Mouse (Mus musculus): ENCODE data around the gene Rhoh.

Gene Rhoh

DNA sequence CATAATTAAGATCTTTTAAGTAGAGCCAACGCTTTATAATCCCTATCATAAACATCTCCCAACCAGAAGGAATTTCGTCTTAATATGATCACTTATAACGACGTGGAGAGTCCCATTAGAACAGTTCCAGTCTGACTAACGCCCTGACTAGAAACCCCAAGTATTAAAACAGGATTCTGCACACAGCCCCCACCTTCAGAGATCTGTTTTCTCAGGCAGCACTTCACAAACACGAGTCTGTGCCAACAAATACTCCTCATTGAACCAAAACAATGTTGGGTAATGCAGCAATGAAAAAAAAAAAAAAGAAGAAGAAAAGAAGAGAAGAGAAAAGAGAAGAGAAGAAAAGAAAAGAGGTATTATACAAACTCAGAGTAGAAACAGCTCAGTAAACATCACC is 1.6 kb upstream of the Rhoh start:
- DNase-seq (ENCODE audit: low read depth, low spot score): no peak

DNA sequence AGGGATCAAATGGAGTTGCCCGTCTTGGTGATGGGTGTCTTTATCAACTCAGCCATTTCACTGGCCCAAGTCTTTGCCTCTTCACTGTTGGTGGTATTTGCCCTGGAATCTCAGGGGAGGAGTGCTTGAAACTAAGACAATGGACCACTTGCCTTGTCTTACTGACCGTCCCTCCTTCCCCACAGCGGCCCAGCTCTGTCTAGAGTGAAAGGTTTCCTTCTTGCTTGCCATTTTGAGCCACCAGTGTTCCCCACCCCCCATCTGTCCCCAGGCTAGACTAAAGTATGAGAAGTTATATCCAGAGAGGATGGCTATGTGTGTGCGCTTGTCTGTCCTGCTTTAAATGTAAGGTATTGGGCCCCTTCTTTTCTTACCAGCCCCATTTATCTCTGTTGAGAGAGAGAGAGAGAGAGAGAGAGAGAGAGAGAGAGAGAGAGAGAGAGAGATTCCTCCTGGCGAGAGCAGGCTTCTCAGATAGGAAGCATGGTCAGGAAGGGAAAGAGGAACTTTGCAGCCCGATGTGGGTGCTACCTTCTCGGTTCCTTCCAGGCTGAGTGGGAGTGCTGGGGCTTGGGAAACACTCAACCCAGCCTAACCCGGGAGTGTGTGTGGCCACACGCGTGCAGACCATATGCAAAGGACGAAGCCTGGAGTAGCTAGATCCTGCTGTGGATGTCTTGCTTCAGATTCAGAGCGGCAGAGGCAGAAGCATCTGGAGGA is 572 bp upstream of the Rhoh start:
- peak; percentile 22 for DNase-seq (ENCODE audit: low read depth, low spot score)

DNA sequence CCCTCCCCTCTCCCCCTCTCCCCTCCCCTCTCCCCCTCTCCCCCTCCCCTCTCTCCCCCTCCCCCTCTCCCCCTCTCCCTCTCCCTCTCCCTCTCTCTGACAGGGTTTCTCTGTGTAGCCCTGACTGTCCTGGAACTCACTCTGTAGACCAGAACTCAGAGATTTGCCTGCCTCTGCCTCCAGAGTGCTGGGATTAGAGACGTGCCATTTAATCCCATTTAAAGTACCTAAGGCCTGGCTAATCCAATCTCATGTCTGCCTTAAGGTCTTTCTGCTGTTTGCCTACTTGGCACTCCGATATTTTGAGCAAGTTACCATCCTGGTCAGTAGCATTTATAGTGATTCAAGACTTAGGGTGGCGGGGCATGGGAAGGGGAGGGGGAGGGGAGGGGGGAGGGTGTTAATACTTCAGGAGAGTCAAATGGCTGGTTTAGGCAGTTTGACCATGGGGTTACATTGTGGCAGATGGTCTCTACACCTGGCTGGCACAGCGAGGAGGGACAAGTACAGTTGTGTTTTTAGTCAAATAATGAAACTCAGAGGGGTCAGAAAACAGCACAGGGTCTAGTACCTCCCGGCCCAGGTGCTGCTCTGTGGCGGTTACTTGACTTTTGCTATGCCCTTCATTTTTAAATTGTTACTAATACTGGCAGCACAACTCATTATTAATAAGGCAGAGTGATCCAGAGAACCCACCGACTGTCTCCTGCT is 1.4 kb downstream of the Rhoh start:
- DNase-seq (ENCODE audit: low read depth, low spot score): no peak

DNA sequence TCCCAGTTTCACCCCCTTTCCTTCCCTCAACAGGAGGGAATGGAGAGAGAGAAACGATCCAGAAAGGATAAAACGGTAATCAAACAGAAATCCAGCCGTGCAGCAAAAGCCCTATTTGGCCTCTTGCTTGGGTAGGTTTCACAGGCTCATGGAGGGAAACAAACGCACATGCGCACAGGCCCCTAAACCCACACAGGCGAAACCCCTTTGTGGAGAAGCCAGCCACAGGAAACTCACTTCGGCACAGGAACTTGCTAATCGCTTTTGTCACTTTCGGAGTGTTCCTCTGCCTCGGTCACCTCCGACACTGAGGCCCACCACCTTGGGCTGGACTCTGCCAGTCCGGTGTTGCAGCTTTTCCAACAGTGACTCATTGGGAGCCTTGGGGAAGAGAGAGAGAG is 2.3 kb downstream of the Rhoh start:
- peak; percentile 26 for DNase-seq (ENCODE audit: low read depth, low spot score)

DNA sequence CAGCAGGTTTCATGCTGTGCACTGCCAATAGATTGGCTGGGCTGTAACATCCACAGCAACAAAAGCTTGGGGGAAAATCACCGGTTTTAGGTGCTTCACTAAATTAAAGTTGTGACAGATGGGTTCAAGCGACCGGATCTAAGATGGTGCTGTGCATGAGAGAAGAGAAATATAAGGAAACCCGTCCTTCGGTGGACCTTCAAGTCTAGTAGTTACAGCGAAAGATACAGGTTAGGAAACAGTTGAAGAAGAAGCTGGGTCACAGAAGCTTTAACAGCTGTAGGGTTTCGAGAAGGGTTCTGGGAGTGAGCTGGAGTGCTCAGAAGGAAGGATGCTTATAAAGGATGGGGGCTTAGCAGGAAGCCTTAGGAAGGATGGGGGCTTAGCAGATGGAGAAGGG is 3.5 kb downstream of the Rhoh start:
- DNase-seq (ENCODE audit: low read depth, low spot score): no peak

DNA sequence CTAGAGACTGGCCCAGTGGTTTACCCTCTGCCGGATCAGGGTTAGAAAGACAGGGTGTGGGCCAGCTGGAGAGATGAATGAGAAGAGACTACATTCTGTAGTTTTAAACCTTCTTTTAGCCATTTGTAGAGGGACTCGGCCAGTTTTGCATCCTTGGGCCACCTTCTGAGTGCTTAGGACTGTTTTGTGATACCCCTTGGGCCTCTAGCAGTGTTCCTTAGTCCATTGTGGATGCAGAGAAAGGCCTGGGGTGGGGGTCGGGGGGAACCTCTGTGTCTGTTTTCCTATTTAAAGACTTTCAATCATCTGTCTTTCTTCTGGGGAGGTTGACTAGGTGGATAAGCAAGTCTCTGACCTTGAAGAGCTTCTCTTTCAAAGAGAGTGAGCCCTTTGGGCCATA is 3.9 kb downstream of the Rhoh start:
- DNase-seq (ENCODE audit: low read depth, low spot score): no peak

DNA sequence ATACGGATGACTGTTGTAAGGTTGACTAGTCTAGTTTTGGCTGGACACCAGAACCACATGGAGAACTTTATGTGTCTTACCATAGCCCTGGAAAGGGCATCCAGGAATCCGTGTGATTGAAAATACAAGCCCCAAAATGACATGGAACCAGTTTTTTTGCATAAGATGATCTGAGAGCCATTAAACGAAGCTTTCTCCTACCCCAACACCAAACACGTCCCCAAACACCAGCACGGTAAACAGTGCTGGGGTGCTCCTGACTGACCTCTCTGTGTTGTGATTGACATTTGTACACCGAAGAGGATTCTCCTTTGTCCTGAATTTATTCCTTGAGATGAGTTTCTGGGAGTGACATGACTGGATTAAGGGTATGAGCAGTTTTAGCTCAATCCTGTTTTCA is 5.6 kb downstream of the Rhoh start:
- DNase-seq (ENCODE audit: low read depth, low spot score): no peak

DNA sequence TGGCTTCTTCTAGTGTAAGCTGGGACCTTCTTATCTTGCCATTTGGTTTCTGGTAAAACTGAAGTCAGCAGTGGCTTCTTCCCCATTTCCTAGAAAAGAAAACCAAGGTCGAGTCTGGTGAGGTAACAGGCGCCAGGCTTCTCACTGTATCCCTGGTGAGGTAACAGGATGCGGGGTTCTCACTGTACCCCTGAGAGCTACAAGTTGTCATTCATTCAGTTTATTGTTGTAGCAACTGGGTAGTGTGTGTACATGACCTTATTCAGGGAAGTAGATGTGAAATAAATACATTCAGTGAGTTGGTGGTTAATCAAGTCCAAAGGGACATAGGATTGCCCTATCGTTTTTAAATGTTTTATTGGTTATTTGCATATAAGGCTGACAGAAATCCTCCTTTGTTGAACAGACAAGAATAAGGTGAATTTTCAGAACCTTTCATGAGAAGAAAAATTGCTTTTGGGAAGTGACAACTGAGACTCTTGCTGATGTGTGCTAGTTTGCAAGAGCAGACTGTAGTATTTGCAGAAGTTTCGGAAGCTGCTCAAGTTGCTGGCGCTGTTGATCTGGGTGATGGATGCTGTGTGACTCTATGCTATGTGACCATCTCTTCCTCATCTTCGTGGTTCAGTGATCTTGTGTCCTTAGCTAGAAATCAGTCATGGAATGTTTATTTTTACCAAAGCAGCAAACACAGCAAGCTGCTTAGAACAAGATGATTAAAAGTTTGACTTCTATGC is 6.5 kb downstream of the Rhoh start:
- DNase-seq (ENCODE audit: low read depth, low spot score): peak; percentile 36

DNA sequence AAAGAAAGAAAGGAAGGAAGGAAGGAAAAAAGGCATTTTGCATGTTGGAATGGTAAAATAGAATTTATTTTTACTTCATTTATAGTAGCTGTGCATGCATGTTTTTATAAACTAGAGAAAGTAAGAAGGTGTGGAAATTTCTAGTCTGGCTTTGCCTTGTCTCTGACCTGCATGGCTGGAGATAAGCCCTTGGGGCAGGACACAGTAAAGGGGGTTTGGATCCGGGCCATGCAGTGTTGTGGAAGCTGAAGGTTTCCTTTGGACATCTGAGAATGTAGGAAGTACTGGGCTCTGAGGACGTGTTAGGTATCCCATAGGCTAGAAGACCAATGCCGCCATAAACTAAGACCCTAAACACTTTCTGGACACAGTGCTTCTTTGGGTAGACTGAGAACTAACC is 7.4 kb downstream of the Rhoh start:
- no peak for DNase-seq (ENCODE audit: low read depth, low spot score)

DNA sequence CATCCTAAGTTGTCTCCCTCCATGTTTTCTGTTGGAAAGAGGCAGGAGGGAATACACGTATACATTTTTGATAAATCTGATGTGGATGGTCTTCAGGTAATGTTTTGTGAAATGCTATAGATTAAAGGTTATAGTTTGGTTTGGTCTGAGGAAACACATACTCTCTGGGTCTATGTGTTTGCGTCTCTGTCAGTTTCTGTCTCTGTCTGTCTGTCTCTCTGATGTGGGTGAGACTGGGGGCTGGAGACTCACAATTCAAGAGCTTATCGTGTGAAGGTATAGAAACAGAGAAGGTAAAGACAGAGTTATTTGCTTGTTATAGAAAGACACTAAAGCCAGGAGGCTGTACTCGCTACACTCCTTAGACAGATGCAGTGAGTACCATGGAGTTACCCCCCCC is 8.6 kb downstream of the Rhoh start:
- DNase-seq (ENCODE audit: low read depth, low spot score): no peak

DNA sequence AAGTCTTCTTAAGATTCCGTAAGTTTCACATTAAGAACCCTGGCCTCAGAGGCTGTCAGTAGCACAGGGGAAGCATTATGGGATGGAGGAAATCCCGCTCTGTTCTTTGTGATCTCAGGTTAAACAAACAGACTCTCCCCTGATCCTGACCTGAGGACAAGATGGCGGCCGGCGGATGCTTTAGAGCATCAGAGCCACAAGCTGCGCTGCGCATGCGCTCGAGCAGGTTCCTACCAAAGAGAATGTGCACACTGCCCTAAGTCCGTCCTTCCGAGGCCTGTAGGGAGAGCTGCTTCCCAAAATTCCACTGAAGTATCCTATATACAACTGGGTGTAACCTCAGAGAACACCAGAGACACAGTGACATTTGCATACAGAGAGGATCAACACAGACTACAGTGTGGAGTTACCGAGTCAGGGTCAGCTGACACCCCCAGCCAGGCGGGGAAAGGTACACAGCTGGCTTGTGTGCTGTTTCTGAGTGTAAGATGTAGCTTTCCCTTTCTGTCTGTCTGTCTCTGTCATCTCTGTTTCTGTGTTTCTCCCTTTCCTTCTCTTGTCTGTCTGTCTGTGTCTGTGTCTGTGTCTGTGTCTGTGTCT is 10.4 kb downstream of the Rhoh start:
- DNase-seq (ENCODE audit: low read depth, low spot score): no peak

DNA sequence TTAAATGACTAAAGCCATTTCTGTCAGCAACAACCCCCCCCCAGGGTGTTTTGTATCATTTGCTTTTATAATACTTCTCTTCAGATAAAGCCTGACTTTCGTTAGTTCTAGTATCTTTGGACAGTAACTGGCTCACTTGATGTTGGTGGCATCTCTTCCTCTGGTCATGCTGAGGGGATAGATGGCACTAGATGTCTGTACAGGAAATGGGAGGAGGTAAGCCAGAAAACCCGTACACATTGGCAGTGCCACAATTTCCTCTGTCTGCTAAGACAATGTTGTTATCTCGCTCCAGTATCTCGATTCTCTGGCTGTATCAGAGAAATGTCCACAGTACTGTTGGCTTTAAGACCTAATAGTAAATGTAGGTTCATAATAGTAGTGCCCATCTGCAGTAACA is 12.2 kb downstream of the Rhoh start:
- DNase-seq (ENCODE audit: low read depth, low spot score): no peak

DNA sequence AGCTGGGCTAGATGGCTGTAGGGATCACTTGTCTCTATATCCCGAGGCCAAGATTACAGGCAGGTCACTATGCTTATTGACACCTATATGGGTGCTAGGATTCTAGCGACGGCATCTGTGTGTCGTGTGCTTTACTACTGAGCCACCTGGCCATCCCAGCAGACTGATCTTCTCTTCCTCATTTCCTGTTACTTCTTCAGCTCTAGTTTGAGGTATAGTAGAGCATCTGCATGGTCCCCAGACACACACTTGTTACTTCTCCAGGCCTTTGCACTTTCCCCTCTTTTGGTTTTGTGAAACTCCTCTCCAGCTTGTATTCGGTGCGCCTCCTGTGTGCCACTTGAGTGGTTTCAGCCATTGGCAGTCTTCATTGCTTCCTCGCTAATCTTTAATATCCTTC is 14.3 kb downstream of the Rhoh start:
- no peak for DNase-seq (ENCODE audit: low read depth, low spot score)

DNA sequence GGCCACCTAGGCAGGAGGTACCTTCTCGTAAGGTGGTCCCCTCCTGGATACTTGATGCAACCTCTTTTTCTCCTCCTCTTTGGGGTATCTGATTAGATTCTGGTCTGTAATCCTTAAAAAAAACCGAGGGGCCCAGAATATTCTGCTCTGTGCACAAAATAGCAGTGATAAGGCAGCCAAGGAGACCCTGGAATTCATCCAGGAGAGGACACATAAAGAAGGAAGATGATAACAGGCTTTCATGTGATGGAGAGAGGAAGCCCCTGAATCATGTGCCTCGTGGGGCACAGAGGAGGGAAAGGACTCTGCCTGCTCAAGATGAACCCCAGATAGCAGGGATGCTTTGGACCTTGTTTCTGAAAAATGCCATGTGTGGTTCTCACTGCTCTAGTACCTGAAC is 17.4 kb downstream of the Rhoh start:
- DNase-seq (ENCODE audit: low read depth, low spot score): no peak

DNA sequence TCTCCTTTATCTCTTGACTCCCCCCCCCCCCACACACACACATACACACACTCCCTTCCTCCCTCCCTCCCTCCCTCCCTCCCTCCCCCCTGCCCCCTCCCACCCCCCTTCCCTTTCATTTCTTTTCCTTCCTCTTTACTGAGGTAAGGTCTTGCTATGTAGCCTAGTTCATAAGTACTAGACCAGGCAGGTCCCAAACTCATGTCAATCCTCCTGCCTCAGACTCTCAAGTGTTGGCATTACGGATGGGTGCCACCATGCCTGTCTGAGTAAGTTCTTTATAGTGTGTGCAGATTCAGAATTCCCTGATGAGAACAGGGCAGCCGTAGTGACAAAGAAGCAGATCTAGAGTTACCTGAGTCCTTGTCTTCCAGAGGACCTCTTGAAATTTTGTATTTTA is 20.2 kb downstream of the Rhoh start:
- no peak for DNase-seq (ENCODE audit: low read depth, low spot score)

DNA sequence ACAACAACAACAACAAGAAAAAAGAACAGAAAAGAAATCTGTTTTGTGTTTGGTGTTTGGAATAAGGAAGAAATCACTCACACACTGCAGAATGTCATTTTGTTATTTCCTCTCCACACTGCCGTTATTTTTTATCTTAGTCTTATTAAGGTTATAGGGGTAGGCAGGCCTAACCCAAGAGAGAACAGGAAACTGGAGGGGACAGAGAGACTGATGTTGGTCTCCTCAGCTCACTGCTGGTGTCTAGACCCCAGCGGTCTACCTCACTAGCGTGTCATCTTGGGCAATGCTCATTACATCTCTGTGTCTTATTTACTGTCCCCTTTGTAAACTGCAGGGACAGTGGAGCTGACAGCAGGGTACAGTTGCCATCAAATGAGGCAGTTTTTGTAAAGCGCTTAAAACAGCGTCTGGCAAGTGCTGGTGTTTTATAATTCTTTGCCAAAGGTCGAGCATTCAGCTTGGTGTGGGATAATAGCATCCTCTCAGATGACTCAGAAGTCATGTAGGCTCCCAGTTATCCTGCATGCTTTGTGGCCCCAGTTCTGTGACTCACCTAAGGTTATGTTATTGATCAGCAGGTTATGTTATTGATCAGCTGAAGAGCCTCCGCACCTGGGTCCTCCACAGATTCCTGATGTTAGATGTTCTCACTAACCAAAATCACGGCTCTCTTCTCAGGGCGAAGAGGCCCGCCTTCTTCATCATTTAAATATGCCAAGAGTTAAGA is 21.6 kb downstream of the Rhoh start:
- no peak for DNase-seq (ENCODE audit: low read depth, low spot score)

DNA sequence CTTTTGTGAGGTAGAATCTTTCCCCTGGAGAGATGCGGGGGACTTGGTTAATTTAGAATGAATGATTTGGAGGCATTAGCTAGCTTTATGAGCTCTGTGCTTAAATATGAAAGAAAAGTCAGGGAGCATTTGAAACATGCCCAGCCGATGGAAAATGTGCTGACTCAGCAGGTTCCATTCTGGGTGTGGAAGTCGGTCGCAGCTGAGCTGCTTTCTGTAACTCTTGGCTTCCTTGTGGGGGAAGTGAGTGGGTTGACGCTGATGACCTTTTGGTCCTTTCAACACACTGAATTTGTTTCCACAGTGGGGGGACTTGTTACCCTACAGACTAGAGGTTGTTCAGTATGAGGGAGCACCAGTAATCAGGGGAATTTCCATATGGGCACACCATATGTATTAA is 22.3 kb downstream of the Rhoh start:
- peak; percentile 31 for DNase-seq (ENCODE audit: low read depth, low spot score)

DNA sequence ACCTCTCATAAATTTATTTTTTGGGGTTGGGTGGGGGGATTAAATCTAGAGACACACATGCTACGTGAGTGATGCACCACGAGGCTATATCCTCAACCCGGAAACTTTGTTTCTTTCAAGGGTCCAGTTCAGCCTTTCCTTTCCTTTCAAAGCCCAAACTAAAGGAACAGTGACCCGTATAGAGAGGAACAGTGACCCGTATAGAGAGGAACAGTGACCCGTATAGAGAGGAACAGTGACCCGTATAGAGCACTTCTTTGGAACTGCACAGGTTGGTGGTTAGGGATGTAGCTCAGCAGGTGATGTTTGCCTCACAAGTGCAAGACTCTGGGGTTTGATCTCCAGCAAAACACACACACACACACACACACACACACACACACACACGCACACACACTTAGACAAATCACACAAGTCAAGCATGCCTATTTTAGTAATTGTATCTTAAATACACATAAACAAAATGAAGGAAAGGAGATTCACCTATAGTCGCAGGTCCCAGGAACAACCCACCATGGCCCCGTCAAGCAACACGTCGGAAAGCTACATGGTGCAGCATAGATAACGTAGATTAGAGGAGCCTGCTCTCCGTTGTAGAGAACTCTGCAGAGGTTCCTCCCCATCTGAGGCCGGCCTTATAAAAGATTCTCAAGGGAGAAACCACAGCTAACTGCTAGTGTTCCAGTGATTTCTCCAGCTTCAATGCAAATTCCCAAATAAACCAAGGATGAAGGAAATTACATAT is 24.9 kb downstream of the Rhoh start:
- DNase-seq (ENCODE audit: low read depth, low spot score): no peak

DNA sequence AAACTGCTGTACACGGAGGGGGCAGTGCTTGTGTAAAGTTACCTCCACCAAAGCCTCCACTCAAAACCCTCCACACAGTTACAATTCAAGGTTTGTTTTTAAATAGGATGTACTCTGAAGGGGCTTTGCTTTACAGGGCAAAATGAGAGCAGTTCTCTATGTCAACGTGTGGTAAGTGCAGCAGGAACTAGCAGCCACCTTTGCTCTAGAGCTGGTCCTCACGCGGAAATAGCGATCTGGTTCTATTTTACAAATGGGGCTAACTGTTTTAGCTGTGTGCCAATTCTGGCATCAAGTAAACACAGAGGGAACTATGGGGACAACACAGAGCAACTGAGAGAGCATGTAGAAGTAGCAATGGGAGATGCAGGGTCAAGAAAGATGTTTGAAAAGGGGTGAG is 27.1 kb downstream of the Rhoh start:
- DNase-seq (ENCODE audit: low read depth, low spot score): no peak

DNA sequence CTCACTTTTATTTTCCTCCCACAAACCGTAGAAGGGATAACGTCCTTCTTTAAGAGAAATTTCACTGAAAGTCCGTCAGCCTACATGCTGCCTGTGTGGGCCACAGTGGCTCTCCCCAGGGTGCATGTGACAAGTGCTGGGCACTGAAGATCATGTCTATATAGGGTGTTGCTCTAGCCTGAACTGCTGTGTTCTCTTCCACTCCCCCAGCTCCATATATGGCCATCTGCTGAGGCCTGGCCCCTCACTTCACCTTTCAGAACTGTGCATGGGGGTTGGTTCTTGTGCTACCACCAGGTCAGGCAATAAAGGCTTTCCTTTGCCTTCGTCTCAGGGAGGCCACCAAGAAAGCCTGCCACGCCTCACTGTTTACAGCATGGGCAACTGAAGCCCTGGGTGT is 28.0 kb downstream of the Rhoh start:
- DNase-seq (ENCODE audit: low read depth, low spot score): no peak

DNA sequence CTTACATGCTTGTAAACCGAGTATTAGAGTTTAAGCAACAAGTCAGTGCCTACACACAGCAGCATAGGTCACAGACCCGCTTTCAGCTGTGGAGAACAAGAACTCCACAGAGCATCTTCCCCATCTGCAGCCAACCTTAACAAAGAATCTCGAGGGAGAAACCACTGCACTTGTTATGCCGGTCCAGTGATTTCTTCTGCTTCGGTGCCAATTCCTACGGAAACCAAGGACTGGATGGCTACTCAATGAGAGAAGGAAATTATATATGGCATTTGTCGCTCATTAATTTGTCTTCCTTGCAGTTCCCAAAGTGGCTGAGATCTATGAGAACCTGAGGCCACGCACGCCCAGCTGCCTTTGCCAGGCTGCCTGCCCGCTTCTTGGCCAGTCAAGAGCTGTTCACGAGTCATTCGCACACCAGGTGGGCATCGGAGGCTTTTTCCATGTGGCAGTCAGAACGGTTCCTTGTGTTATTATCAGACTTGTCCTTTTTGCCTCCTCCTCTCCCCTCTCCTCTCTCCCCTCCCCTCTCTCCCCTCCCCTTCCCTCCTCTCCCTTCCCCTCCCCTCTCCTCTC is 30.3 kb downstream of the Rhoh start:
- no peak for DNase-seq (ENCODE audit: low read depth, low spot score)
